Mouse (Mus musculus) cerebellum, adult (tissue): ENCODE measurements around the gene Mrtfa.

Experiments
- ATAC-seq: cut with Nextera tagmentation; 2 replicates; pipeline ENCODE4 v1.9.2; 2017; ENCODE audit warnings: mild to moderate bottlenecking, moderate library complexity, mixed read lengths; ENCODE audit not compliant: insufficient number of reproducible peaks, low FRiP score, low TSS enrichment

Mrtfa gene

GRCm38 (mm10) chr15:81008689-81009123 is 181.9 kb downstream of the Mrtfa start:
- ATAC-seq, result no peak

- no peak for ATAC-seq
Observed at GRCm38 (mm10) chr15:81007905-81008304, 182.7 kb downstream of the Mrtfa start.

- ATAC-seq, result no peak
Observed at GRCm38 (mm10) chr15:81007339-81007738, 183.2 kb downstream of the Mrtfa start.

- peak; percentile 19; the same call in 1 of the 2 replicates for ATAC-seq
Observed at GRCm38 (mm10) chr15:81006127-81006735, 184.3 kb downstream of the Mrtfa start.

GRCm38 (mm10) chr15:81000419-81001138 is 190.0 kb downstream of the Mrtfa start:
- ATAC-seq, result no peak

GRCm38 (mm10) chr15:80997077-80997476 is 193.5 kb downstream of the Mrtfa start:
- ATAC-seq, result no peak

GRCm38 (mm10) chr15:80996090-80996835 is 194.3 kb downstream of the Mrtfa start:
- no peak for ATAC-seq

- no peak for ATAC-seq
Observed at GRCm38 (mm10) chr15:80994959-80995358, 195.6 kb downstream of the Mrtfa start.

- no peak for ATAC-seq
Observed at GRCm38 (mm10) chr15:80989712-80990111, 200.8 kb downstream of the Mrtfa start.

- ATAC-seq, result no peak
Observed at GRCm38 (mm10) chr15:80988331-80988730, 202.2 kb downstream of the Mrtfa start.

GRCm38 (mm10) chr15:80983264-80983663 is 207.3 kb downstream of the Mrtfa start:
- no peak for ATAC-seq

- ATAC-seq, result no peak
Observed at GRCm38 (mm10) chr15:80981176-80981575, 209.4 kb downstream of the Mrtfa start.

- no peak for ATAC-seq
Observed at GRCm38 (mm10) chr15:80979611-80980010, 210.9 kb downstream of the Mrtfa start.

- peak; percentile 98 for ATAC-seq
Observed at GRCm38 (mm10) chr15:80977620-80978334, 212.8 kb downstream of the Mrtfa start, which contains the start of gene Sgsm3. Gene Sgsm3, plus strand, starts transcription at chr15:80977765.

- no peak for ATAC-seq
Observed at GRCm38 (mm10) chr15:80975666-80976065, 214.9 kb downstream of the Mrtfa start.

- no peak for ATAC-seq
Observed at GRCm38 (mm10) chr15:80974311-80974710, 216.2 kb downstream of the Mrtfa start.

GRCm38 (mm10) chr15:80969371-80969770 is 221.2 kb downstream of the Mrtfa start:
- no peak for ATAC-seq
